Mouse (Mus musculus): ENCODE measurements at regions not wholly inside any gene's neighbourhood (a gene's known extent, or its start where the extent isn't known, plus 50 kb on each side); places are given as distances from the start of the nearest gene placed in this dataset.

DNA sequence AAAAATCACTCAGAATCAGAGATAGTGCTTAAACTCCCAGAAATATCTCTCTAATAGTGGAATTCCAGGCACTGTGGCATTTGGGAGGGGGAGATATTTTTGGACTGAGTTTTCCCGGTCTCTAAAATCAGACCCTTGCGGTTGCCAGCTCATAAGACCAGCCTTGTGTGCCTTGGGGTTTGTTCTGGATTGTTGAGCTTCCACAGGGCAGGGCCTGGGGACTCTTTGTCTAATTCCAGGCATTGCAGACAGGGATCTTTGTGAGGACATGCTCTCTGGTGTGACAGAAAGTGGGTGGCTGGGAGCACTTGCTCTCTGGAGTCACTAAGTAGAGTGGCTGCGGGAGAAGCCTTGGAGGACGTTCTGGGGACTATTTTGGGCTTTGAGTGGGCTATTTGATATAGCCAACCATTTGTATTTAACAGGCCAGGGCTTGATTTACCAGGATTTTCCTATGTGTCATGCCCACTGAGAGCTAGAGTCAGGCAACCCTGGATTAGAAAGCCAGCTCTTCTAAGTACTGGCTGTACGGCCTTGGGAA is 138.7 kb downstream of the Foxo1 start:
- Histone ChIP-seq H3K4me1 (ENCODE audit: control insufficient read depth, insufficient read depth, low read length) (no peaks in the 10 kb centered on the region), H3K27ac (ENCODE audit: low read depth, low read length) (no peak overlapping the region), H3K36me3 (ENCODE audit: control insufficient read depth, insufficient read depth, low read length) (no peaks in the 10 kb centered on the region), H3K4me3 (ENCODE audit: low read depth, low read length) (no peak overlapping the region), H3K27me3 (ENCODE audit: control insufficient read depth, insufficient read depth, low read length) (no peaks in the 10 kb centered on the region), H3K9ac (replicated peaks; ENCODE audit: low read depth, low read length) (no peak overlapping the region), H3K9me3 (ENCODE audit: control insufficient read depth, low read length) (no peaks in the 10 kb centered on the region), H3K4me2 (ENCODE audit: low read depth, low read length) (no peak overlapping the region)
- 79% methylated on average over 5 of the region's 5 CpGs for WGBS
- no peak for ATAC-seq (ENCODE audit: low read depth)

DNA sequence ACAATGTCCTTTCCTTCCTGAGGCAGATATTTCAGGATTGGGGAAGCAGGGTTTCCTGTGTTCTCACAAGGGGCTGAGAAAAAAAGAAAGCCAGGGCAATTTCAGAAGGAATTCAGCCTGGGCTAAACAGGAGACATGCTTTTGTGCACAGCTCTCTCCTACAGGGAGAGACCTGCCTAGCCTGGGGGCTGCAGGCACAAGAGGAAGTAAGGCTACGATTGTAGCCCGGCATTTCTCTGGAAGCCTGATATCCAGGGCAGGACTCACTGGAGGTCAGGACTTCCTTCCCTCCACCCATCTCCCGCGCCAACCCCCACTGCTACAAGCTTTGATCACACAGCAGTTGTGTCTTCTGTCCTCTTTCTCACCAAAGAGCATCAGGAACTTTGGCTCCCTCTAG is 136.5 kb downstream of the Foxo1 start:
- Histone ChIP-seq H3K4me2 (ENCODE audit: low read depth, low read length) (no peak overlapping the region), H3K36me3 (ENCODE audit: control insufficient read depth, insufficient read depth, low read length) (no peaks in the 10 kb centered on the region), H3K4me3 (ENCODE audit: low read depth, low read length) (no peak overlapping the region), H3K27ac (ENCODE audit: low read depth, low read length) (no peak overlapping the region), H3K4me1 (ENCODE audit: control insufficient read depth, insufficient read depth, low read length) (peaks cover 7% of the 10 kb centered on the region; the same call in 1 of the 2 replicates), H3K9ac (replicated peaks; ENCODE audit: low read depth, low read length) (no peak overlapping the region), H3K27me3 (ENCODE audit: control insufficient read depth, insufficient read depth, low read length) (peaks cover 3% of the 10 kb centered on the region; the same call in 1 of the 2 replicates), H3K9me3 (ENCODE audit: control insufficient read depth, low read length) (no peaks in the 10 kb centered on the region)
- ATAC-seq (ENCODE audit: low read depth), result no peak
- 26% methylated on average over 4 of the region's 4 CpGs for WGBS

DNA sequence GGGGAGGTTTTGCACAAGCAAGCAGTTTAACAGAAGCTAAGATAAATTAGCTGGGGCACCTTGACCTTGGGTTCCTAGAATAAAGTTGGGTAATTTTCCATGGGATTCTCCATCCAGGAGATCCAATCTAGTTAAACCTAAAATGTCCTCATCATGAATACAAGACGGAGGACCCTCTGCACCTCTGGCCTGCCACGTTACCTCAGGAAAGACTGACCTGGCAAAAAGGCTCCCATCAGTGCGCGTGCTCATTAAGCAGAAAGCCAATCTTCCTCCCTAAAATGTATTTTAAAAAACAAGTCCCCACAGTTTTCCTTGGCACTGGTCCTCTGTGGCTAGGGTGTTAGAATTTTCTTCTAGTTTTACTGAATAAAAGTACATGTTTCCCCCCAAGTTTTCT is 134.9 kb downstream of the Foxo1 start:
- Histone ChIP-seq H3K27ac (ENCODE audit: low read depth, low read length) (no peak overlapping the region), H3K4me3 (ENCODE audit: low read depth, low read length) (no peak overlapping the region), H3K9me3 (ENCODE audit: control insufficient read depth, low read length) (no peaks in the 10 kb centered on the region), H3K9ac (replicated peaks; ENCODE audit: low read depth, low read length) (no peak overlapping the region), H3K4me2 (ENCODE audit: low read depth, low read length) (no peak overlapping the region), H3K4me1 (ENCODE audit: control insufficient read depth, insufficient read depth, low read length) (peaks cover 7% of the 10 kb centered on the region; the same call in 1 of the 2 replicates), H3K27me3 (ENCODE audit: control insufficient read depth, insufficient read depth, low read length) (peaks cover 3% of the 10 kb centered on the region; the same call in 1 of the 2 replicates), H3K36me3 (ENCODE audit: control insufficient read depth, insufficient read depth, low read length) (no peaks in the 10 kb centered on the region)
- ATAC-seq (ENCODE audit: low read depth), result no peak
- 100% methylated on average over 4 of the region's 4 CpGs for WGBS

Measured in neural tube, embryonic 14.5 days (tissue).